Mouse (Mus musculus): ENCODE measurements around the gene Hist1h4d. TPM values are rescaled to one million over a fixed set of nuclear protein-coding genes. Genes with fewer than 3 reads are reported as not detected.

Gene Hist1h4d
- total and polyA plus RNA-seq, 3 experiments = 11.7 to 1,889 TPM; not detected in 1

GRCm38 (mm10) chr13:23552962-23553361 lies 28.4 kb upstream of the Hist1h4d start, which contains the start of gene Hist1h1d:
Gene Hist1h1d, plus strand, starts transcription at chr13:23553262.
- TF ChIP-seq USF2 (IDR thresholded peaks at IDR 0.05; ENCODE audit: borderline replicate concordance in 1 of 2, insufficient read depth in 1 of 2, low read depth in 1 of 2, low read length in 2 of 2) (no peak), POLR2A (IDR thresholded peaks at IDR 0.05; ENCODE audit: control insufficient read depth in 1 of 2, insufficient read depth in 1 of 2, low read depth in 1 of 2, low read length in 2 of 2, poor library complexity in 1 of 2) (no peak), SMC3 (IDR thresholded peaks at IDR 0.05; ENCODE audit: low read depth, low read length) (no peak), CHD2 (IDR thresholded peaks at IDR 0.05; ENCODE audit: low read length) (no peak), USF1 (IDR thresholded peaks at IDR 0.05; ENCODE audit: low read depth, low read length) (no peak), HCFC1 (IDR thresholded peaks at IDR 0.05; ENCODE audit: low read depth, low read length) (no peak), CHD1 (IDR thresholded peaks at IDR 0.05; ENCODE audit: low read depth, low read length) (no peak), RCOR1 (IDR thresholded peaks at IDR 0.05; ENCODE audit: low read depth, low read length) (no peak), EP300 (IDR thresholded peaks at IDR 0.05; ENCODE audit: low read depth in 1 of 2, low read length in 2 of 2) (no peak), ZMIZ1 (IDR thresholded peaks at IDR 0.05; ENCODE audit: low read depth, low read length) (no peak), JUND (IDR thresholded peaks at IDR 0.05; ENCODE audit: low read depth, low read length) (no peak), TAL1 (IDR thresholded peaks at IDR 0.05; ENCODE audit: low read length) (no peak), NRF1 (IDR thresholded peaks at IDR 0.05; ENCODE audit: insufficient read depth, low read depth, low read length, poor library complexity, severe bottlenecking) (no peak), POLR2AphosphoS2 (IDR thresholded peaks at IDR 0.05; ENCODE audit: low read length) (no peak)
- no peaks in the 10 kb centered on the region for H3K9me3 ChIP-seq (replicated peaks; ENCODE audit: insufficient read depth, low read length)
- H3K27me3 ChIP-seq (ENCODE audit: control insufficient read depth in 1 of 2, insufficient read depth in 2 of 2, low read length in 2 of 2) = no peaks in the 10 kb centered on the region
- H3K36me3 ChIP-seq (ENCODE audit: control insufficient read depth in 1 of 2, insufficient read depth in 2 of 2, low read length in 2 of 2) = peaks cover 0 to 46% of the 10 kb centered on the region in 2 experiments; a peak in 2 of 4 replicates
- H3K4me3 ChIP-seq (ENCODE audit: control insufficient read depth in 1 of 2, insufficient read depth in 1 of 2, low read depth in 2 of 2, low read length in 2 of 2) = peak within 1 kb of the TSS in 1 of 2 experiments; percentile 35; a peak in 2 of 4 replicates
- H3K27ac ChIP-seq (ENCODE audit: control insufficient read depth, low read depth, low read length) = peak within 1 kb of the TSS; percentile 100
- peaks cover 0 to 11% of the 10 kb centered on the region in 2 experiments; a peak in 1 of 4 replicates for H3K4me1 ChIP-seq (ENCODE audit: control insufficient read depth in 1 of 2, insufficient read depth in 2 of 2, low read length in 2 of 2)
- peak within 1 kb of the TSS; percentile 93 for H3K9ac ChIP-seq (ENCODE audit: control insufficient read depth, low read depth, low read length, poor library complexity, severe bottlenecking)
- DNase-seq (ENCODE audit: low read depth, low spot score) = no peak
- peaks cover 3% of the 10 kb centered on the region; the same call in 1 of the 2 replicates for H3K79me2 ChIP-seq (ENCODE audit: control insufficient read depth, insufficient read depth, low read length, poor library complexity)

GRCm38 (mm10) chr13:23554393-23554792 lies 27.0 kb upstream of the Hist1h4d start:
- Histone ChIP-seq H3K4me3 (ENCODE audit: control insufficient read depth in 1 of 2, insufficient read depth in 1 of 2, low read depth in 2 of 2, low read length in 2 of 2) (peak overlapping the region; percentile 2 to 46; a peak in 2 of 4 replicates), H3K9me3 (replicated peaks; ENCODE audit: insufficient read depth, low read length) (no peaks in the 10 kb centered on the region), H3K9ac (ENCODE audit: control insufficient read depth, low read depth, low read length, poor library complexity, severe bottlenecking) (peak overlapping the region; percentile 93), H3K79me2 (ENCODE audit: control insufficient read depth, insufficient read depth, low read length, poor library complexity) (peaks cover 3% of the 10 kb centered on the region; the same call in 1 of the 2 replicates), H3K27me3 (ENCODE audit: control insufficient read depth in 1 of 2, insufficient read depth in 2 of 2, low read length in 2 of 2) (no peaks in the 10 kb centered on the region), H3K27ac (ENCODE audit: control insufficient read depth, low read depth, low read length) (peak overlapping the region; percentile 98), H3K36me3 (ENCODE audit: control insufficient read depth in 1 of 2, insufficient read depth in 2 of 2, low read length in 2 of 2) (peaks cover 0 to 39% of the 10 kb centered on the region in 2 experiments; a peak in 2 of 4 replicates), H3K4me1 (ENCODE audit: control insufficient read depth in 1 of 2, insufficient read depth in 2 of 2, low read length in 2 of 2) (peaks cover 0 to 11% of the 10 kb centered on the region in 2 experiments; a peak in 1 of 4 replicates)
- TF ChIP-seq USF2 (IDR thresholded peaks at IDR 0.05; ENCODE audit: borderline replicate concordance in 1 of 2, insufficient read depth in 1 of 2, low read depth in 1 of 2, low read length in 2 of 2) (no peak), USF1 (IDR thresholded peaks at IDR 0.05; ENCODE audit: low read depth, low read length) (no peak), TAL1 (IDR thresholded peaks at IDR 0.05; ENCODE audit: low read length) (no peak), CHD1 (IDR thresholded peaks at IDR 0.05; ENCODE audit: low read depth, low read length) (no peak)
- peak; percentile 69 for DNase-seq (ENCODE audit: low read depth, low spot score)

Data from MEL (cell line).